Mouse (Mus musculus) c-Kit-positive CD71-positive TER-119-positive erythroid progenitor cells, embryonic 14.5 days (primary cell): ENCODE data around the gene Afap1.

Experiments used
- DNase-seq: peaks from one replicate; pipeline ENCODE4 v3.0.0-alpha.2; 2013; ENCODE audit warnings: low spot score

Afap1 gene

DNA sequence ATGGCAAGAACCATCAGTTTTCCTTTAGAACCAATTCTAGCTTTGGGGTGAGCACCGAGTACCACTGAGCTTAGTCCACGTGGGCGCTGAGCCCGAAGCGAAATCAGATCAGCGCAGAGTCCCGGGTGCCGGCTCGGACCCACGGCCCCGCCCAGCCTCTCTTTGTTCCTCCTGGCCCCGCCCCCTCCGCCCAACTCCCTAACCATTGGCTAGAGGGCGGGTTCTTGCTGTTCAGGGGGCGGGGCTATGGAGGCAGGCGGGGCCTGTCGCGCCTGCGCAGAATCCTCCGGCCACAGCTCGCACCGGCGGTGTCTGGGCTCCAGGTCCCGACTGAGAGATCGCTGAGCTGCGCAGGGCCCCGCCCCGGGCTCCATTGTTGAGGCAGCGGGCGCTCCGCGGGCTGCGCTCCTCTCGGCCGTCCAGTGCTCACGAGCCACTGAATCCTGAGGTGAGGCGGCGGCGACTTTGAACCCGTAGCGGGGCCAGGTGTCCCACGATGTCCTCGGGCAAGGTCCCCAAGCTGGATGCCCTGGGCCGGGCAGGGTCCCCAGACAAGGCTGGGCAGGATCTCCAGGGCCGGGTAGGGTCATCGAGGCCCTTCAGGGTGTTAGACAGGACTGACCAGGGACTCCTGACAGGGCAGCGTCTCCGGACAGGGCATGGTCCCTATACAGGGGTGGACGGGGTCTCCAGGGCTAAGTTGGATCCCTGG lies at the start of gene Afap1:
Afap1 (plus strand) TSS at position 227 of the 712 bp plus-strand sequence.
- peak; percentile 60 for DNase-seq

DNA sequence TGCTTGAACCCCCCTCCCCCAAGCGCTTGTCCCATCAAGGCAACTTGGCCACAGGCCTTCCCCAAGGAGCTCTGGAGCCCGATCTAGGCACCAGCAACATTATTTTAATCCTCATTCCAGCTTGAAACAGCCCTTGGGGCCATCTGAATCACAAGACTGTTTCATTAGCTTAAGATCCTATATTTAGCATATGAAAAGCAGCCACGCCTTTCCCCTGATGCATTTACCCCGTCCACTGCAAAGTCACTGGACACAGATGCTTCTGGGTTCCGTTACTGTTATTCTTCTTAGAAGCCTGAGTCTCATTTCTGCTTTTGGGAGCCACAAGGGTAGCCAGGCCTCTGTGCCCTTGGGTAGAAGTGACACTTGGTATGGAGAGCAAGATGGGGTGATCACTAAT lies 41.6 kb upstream of the Afap1 start:
- no peak for DNase-seq

DNA sequence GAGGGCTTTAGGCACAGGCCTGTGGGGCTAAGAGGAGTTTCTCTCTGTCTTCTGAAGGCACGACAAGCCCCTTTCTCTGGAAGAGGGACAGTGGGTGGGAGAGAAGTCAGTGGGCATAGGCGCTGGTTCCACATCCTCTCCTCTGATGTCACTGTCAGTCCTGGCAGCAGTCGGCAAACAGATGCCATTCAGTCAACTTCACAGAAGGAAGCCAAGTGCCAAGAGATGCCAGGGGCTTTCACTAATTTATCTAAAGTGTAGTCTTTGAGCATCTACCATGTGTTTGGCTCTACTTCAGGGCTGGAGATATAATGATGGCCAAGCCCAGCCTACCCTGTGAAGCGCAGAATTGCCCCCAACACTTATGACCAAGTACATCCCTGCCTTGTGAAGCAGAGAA lies 39.7 kb upstream of the Afap1 start:
- no peak for DNase-seq

DNA sequence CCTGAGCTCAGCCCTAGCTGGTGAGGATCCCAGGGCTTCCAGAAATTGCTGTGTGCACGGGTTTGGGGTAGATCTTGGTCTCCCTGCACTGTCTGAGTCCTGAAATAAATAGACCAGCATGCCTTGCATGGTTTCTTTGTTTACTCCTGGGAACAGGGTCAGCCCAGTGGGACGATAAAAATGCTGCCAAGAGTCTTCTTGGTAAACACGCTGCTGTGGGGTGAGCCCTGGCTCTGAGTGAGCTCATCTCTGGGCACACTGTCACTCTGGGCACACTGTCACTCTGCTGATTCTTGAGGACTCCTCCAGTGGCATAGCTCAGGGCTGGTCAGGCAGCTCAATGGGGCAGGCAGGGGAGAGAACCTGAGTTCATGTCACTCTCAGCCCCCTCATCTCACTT lies 36.9 kb upstream of the Afap1 start:
- DNase-seq = no peak

DNA sequence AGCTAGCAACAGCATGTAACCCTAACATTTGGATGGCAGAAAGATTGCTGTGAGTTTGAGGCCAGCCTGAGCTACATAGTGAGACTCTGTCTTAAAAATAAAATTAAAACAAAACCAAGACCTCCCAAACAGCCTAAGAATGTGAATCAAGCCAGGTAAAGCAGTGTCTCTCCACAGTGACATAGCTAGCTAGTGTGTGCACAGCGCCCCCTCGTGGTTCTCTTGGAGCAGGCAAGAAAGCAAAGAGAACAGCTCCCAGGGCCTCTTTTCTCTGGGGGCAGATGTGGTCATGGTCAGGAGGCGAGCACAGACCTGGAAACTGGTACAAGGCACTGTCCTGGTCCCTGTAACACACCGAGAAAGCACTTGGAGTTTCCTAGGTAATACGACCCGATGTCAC lies 35.0 kb upstream of the Afap1 start:
- DNase-seq = peak; percentile 25

DNA sequence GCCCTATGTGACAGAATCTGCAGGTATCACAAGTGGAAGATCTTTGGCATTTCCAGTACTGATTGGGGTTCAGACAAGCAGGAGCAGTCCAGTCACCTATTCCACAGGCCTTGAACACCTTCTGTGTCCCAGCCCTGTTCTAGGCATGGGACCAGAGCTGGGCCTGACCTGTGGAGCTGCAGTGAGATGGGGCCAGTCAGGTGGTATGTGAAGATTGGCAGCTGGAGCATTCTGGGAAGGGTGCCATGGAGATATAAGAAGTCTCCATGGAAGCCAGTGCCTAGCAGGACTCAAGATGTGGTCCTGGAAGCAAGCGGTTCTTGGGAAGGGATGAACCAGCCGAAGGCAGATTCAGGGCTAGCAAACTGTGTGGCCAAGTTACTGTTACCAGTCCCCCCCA lies 31.7 kb upstream of the Afap1 start:
- DNase-seq = no peak

DNA sequence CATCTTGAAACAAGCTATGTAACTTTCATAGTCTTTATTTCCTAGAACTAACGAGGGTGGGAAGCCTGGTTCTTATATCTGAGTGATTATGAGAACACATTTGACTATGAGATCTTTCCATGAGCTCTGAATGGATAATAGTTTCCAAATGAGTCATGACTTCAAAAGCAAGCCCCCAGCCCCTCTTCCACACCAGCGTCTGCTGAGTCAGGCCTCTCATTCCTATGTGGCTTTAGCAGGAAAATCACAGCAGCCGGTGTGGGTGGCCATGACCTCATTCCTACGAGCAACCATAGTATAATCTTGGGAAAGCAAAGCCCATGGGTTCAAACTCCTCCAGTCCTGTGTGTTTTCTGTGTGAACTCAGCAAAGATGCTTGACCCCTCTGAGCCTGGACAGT lies 23.1 kb upstream of the Afap1 start:
- DNase-seq = no peak

DNA sequence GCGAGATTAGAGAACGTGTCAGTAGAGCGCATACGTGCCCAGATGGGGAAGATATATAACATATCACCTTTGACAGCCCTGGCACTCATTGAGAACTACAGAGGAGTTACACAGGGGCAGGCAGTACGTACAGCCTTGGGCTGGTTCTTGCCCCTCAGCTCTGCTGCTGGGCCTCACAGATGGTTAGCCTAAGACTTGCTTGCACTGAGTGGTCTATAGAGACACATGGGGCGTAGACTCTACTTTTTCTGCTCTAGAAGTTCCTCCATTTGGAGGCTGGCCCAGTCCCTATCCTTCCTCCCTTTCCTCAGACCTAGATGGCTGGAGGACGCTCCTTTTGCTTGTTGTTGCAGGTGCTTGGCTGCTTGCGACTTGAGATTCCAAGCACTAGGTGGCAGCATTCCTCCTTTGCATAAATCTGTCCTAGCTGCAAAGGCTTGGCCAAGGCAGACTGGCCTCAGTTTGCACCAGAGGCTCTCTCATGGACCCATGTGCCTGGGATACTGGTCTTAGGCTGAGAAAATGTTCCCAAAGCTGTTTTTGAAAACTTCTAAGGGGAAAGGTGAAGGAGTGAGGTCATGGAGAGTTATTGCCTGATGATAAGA lies 22.6 kb upstream of the Afap1 start:
- no peak for DNase-seq

DNA sequence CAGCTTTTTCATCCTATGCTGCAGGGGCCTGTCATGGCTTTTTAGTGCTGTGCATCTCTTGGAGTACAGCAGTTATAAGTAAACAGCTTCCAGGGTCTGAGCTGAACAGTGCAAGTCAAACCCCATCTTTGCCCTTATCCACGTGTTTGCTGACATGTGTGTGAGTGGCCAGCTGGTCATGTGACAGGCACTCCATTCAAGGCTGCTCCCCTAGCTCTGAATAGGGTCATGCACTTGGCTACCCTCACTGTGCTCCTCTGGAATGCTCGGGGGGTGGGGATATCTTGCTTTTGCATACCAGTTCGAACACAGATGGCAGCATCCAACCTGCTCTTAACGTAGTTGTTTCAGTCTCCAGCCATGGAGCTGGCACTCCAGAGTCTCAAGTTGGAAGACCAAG lies 19.7 kb upstream of the Afap1 start:
- no peak for DNase-seq

DNA sequence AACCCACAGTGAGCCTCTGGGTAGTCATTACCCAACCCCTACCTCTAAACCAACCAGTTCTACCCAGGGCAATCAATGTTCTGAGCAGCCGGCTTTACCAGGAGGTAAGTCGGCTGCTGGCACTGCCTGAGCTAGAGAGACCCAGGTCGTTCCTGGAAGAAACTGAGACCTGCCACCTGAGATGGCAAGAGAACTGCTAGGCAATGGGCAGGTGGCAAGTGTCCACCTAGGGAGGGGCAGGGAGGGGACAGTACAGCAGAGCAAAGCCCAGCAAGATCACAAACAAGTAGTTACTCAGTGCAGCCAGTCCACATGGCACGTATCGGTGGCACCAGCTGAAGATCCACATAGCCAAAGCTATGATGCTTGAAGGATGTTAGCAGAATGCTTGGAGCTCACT lies 16.9 kb upstream of the Afap1 start:
- DNase-seq = no peak

DNA sequence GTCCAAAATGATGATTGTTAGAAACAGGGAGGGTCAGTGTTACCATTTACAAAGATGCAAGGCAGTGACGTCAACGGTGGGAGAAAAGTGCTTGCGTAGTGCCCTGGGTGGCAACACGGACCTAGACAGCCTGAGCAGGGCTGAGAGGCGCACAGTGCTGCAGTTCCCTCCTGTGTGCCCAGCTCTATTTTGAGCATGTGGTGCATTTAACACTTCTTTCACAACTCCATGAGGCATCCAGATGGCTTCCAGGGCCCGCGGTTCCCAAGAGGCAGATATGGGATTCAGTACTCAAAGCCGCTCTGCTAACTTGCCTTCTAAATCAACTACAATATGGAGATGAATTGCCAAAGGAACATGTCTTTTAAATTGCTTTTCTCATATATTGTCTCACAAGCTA lies 13.9 kb upstream of the Afap1 start:
- DNase-seq = no peak

DNA sequence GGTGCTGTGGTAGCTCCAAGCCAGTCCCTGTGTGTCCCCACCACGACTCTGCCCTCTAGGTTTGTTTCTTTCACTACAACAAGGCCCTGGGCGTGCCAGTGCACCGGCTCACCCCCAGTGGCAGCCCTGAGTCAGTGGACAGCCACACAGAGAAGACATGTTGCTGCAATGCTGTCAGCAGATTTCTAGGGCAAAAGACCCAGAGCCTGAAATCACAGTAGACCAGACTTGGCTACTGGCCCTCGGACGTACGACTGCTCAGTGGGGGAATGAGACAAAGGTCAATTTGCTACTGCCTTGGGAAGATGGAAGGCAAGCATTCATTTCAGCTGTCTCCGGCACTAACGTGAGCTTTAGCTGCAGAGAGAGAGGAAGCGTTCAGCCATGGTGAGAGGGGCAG lies 10.7 kb upstream of the Afap1 start:
- DNase-seq = no peak

DNA sequence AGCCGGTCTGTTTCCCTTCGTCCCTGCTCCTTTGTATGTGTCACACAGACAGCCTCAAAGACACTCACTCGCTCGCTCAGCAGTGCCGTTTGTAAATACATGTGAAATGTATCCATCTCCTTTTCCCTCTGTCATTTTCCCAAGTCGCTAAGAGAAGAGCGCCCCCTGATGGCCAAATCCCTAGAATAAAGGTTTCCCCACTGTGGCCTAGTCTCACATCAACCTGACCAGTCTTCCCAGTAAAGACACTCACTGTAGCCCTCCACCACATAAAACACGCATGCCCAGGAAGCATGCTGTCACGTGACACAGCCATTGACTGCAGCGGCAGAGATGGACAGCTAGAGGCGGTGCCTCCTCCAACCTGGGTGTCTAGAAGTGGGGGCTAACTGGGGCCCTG lies 8.9 kb upstream of the Afap1 start:
- peak; percentile 20 for DNase-seq

DNA sequence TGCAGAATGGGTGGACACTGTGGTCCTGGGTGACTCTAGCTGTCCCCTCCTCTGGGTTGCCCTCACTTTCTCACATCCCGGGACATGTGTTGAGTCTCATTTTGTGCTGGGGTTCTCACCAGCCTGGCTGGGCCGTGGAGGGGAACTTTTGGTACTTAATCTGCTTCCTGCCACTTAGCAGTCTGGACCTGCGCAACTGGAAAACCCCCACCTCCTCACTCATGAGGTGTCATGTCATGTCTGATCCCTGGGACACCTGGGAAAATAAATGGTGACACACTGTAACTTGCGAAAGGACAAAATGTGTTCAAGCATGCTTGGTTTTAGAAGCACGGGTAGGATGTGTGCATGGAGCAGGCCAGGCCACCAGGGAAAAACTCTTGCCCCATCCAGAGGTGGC lies 8.4 kb upstream of the Afap1 start:
- DNase-seq = no peak

DNA sequence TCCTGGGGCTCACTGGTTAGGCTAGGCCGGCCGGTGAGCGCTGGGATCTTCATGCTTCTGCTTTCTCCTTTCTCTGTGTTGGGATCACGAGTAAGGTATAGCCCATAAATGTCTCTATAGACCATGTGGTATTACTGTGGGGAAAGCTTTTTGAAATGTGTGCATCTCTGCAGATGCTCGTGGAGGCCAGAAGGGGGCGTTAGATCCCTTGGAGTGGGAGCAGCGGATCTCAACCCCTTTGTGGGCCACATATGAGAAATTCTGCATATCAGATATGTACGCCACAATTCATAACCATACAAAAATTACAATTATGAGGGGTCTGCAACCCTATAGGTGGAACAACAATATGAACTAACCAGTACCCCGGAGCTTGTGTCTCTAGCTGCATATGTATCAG lies 4.2 kb upstream of the Afap1 start:
- no peak for DNase-seq

DNA sequence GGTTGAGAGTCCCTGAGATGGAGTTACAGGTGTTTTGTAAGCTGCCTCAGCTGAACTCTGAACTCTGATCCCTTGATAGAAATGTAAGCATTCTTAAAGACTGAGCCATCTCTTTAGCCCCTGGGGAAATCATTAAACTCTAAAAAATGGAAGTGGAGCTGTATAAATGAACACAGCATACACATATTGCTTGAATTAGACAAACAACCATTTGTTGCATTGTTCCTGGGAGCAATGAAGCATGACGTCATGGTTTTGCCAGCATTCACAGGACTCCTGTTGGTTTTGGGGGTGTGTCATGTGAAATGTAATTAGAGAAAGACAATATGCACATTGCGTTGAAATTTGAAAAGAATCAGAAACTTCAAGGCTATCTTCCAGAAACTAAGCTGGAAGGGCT lies 3.5 kb upstream of the Afap1 start:
- no peak for DNase-seq

DNA sequence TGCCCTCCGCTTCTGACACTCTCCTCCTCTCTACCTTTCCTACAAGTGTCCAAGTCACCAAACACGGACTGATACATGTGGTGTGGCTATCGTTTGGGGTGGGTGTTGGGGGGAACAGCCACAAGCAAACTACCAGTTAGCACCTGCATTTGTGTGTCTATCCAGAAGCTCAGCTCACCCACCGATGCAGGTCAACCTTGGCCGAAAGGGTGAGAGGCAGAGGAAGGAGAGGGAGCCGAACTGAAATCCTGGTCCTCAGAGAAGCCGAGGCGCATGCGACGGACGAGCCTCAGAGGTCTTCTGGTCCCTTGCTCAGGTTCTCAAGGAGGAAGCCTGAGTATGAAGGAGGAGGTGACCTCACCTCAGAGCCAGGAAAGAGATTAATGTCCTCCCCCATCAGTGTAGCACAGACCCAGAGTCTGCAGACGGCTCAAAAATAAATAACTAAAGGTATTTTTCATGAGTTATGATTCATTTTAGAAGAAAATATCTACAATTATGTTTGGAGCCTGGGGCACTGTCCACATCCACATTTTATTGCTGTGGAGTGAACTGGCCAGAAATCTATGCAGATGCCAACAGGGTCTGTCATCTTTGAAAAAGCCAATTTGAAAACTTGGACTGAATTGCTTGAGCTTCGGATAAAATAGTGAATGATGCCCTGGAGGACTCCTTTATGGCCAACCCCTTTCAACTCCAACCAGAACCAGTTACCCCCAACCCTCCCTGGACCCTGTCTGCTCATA lies 2.0 kb upstream of the Afap1 start:
- DNase-seq = no peak

DNA sequence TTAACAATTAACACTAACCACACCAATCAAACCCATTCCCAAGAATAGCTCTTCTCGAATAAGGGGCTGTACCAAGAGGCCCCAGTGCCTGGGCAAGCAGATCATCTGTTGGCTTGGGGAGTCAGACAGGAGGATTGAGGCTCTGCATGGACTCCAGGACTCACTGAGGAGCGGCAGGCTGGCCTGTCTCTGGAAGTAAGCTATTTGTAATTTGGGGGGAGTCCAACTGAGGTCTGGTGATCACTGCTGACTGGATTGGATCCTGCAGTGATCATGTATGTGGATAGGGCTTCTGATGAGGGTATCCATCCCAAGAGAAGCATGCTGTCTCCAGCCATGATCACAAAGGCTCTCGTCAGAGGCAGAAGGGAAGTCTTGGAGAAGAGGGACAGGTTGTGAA lies 756 bp upstream of the Afap1 start:
- DNase-seq = no peak

DNA sequence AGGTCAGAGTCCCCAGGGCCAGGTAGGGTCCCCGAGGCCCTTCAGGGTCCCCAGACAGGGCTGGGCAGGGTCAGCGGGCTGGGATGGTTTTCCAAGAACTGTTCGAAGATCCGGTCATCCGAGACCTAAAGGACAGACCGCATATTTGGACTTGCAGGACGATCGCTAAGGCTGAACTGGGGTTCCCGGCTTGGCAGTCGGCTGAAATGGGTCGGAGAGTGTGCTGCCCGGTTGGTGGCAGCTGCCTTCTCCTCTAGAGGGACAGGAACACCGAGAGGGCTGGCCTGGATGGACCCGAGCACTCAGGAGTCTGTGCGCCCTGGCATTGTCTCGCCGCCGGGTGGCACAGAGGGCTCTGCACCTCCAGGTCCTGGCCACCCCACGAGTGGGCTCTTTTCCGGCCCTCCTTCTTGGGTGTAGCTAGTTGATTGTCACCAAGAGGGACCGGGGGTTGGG lies 714 bp downstream of the Afap1 start:
- DNase-seq = no peak

DNA sequence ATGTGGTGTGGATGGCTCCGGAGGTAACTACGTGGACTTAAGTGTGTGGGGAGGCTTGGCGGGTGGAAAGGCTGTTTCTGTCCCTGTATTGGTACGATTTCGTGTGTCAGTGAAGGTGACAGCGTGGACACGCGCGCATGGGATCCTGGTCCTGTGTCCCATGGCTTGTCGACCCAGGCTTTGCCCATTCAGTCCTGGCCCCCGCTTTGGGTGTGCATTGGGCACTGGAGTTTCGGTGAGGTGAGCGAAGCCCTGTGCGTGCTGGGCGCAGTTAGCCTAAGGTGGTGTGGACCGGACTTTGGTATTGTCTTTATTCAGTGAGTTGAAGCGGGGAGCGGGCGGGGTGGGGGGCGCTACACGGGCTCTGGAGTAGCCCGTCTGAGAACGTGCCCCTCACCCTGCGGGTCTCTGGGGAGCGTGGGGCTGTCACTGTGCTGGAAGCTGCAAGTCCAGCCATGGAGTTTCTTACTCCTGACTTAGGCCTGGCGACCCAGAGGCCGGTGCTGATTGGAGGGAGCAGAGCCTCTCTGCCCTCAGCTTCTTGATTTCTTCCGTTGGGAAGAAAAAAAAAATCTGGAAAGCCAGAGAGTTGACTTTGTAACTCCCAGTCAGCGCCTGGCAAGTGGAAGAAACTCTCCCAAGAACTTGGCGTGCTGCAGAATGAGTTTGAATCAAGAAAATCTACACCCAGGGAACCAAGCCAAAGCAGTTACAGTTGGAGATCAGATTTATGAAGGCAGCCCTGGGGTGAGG lies 1.4 kb downstream of the Afap1 start:
- no peak for DNase-seq

DNA sequence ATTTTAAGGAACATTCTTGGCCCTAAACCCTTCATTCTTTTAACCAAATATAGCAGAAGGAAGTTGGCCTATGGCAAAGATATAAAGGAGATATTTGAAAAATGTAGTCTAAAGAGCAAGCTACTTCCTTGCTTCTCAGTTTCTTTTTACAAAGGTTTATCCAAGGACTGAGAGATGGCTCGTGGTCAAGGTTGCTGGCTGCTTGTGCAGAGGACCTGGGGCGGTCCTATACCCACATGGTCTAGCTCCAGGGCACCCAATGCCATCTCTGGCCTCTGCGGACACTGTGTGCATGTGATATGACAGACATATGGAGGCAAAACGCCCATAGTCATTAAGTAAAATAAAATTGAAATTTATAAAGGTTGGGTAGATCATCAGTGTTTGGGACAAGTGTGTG lies 2.8 kb downstream of the Afap1 start:
- no peak for DNase-seq

DNA sequence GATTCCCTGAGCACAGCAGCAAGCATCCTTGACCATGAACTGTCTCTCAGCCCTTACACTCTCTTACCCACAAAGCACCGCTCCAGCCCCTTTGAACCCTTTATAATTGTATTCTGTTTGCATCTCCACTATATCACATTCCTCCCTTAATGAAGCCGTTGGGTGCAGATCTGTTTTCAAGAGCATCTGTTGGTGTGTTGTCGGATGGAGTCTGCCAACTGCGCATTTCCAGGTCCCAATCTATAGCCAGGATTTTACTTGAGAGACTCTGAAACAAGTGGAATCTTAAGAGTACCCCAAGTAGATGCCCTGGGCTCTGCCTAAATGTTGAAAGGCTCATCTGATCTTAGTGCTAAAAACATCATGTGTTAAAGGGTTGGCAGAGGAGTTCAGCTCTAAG lies 3.4 kb downstream of the Afap1 start:
- DNase-seq = no peak

DNA sequence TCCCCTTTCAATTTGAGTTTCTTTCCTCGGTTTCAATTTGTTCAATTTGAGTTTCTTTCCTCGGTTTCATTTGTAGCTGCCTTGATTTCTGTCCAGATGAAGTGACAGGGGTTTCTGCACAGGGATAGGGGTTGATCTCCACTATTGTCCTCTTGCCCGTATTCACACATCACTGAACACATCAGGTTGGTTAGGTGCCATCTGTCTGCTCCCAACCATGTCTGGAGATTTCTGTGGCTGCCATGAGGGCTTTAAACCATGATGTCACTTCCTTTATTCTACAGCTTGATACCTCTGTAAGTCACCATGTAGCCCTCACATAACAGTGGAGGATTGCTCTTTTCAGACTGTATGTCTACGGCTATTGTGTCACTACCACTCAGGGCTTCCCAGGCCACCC lies 4.0 kb downstream of the Afap1 start:
- no peak for DNase-seq
